Comparison of ENCODE assay signal across 8 mouse cellular contexts in the genomic region with DNA sequence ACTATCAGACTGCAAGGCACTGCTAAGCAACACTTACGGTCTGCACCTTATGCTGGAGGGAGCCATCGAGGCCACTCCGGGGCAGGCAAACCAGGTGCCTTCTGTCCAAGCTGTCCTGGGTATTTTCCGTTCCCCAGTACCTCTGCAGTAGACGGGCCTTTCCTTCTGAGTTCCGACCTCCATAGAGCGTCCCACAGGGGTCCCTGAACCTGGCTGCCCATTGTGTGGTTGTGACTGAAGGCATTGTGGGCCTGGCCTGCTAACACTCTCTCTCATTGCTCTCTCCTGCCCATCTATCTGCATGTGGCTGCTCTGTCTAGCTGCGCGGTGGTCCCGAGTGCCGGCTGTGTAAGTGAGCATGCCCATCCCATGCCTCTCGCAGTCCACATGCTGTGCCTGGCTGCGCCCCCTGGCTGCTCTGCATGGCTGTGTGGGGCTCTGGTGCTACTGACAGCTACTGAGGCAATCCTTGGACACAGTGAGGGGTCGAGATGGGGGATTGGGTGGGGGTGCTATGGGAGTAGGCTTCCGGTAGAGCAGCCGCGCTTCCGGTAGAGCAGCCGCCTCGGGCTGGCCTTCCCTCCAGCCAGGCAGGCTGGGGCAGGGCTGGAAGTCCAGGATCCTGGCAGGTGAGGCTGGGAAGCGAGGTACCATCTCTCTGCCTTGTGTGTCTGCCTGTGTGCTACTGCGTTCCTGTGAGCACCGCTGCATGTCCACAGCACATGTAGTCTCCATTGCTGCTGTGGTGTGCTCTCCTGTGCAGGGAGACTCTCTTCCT. TPM values are rescaled to one million over a fixed set of nuclear protein-coding genes. Genes with fewer than 3 reads are reported as not detected.
DNase-seq lines count a peak whose midpoint lies in the region; ATAC-seq and TF ChIP-seq lines count a peak whose summit lies in the region.
"Had no signal": no experiment of that assay in that cellular context is flagged by ENCODE, and none has a peak within 500 bp of the region (broad histone marks: within the 10 kb centered on the region; RNA-seq: fewer than 3 reads in every experiment).

No protein-coding gene starts in this region.

- H3K4me3 ChIP-seq in liver, adult 2 months (ENCODE audit: insufficient read depth, low read depth, low read length): no peak overlapping the region
- no peak overlapping the region for H3K4me3 ChIP-seq in liver, postnatal 0 days (ENCODE audit: low read depth, low read length)
- H3K4me3 ChIP-seq in embryonic facial prominence, embryonic 10.5 days: peak overlapping the region; percentile 51
- no peak overlapping the region for H3K4me3 ChIP-seq in hindbrain, embryonic 15.5 days
- no peak overlapping the region for H3K4me3 ChIP-seq in neural tube, embryonic 15.5 days (replicated peaks)

- no peak overlapping the region for H3K27ac ChIP-seq in liver, adult 2 months (replicated peaks; ENCODE audit: insufficient read depth, low read depth, low read length)
- H3K27ac ChIP-seq in liver, postnatal 0 days (ENCODE audit: low read depth): no peak overlapping the region
- no peak overlapping the region for H3K27ac ChIP-seq in embryonic facial prominence, embryonic 10.5 days (replicated peaks)
- no peak overlapping the region for H3K27ac ChIP-seq in hindbrain, embryonic 15.5 days (replicated peaks)
- H3K27ac ChIP-seq in neural tube, embryonic 15.5 days (replicated peaks): no peak overlapping the region

- no peak overlapping the region for H3K4me2 ChIP-seq in liver, postnatal 0 days (ENCODE audit: low read depth, low read length)
- peak overlapping the region; percentile 28; the same call in 1 of the 2 replicates for H3K4me2 ChIP-seq in hindbrain, embryonic 15.5 days
- H3K4me2 ChIP-seq in neural tube, embryonic 15.5 days: peak overlapping the region; percentile 35

- H3K27me3 ChIP-seq in liver, adult 2 months (ENCODE audit: control insufficient read depth, insufficient read depth, low read length): peaks cover 2% of the 10 kb centered on the region; the same call in 1 of the 2 replicates
- H3K27me3 ChIP-seq in liver, postnatal 0 days (ENCODE audit: insufficient read depth, low read length): 0 out of 2 replicates have a peak, but pooled peaks cover 3% of the 10 kb centered on the region
- peaks cover 60% of the 10 kb centered on the region for H3K27me3 ChIP-seq in embryonic facial prominence, embryonic 10.5 days (replicated peaks; ENCODE audit: low read depth, poor library complexity, severe bottlenecking)
- H3K27me3 ChIP-seq in hindbrain, embryonic 15.5 days: peaks cover 30% of the 10 kb centered on the region
- H3K27me3 ChIP-seq in neural tube, embryonic 15.5 days (replicated peaks): peaks cover 41% of the 10 kb centered on the region

- no peaks in the 10 kb centered on the region for H3K9me3 ChIP-seq in liver, postnatal 0 days (ENCODE audit: low read length)
- H3K9me3 ChIP-seq in embryonic facial prominence, embryonic 10.5 days: no peaks in the 10 kb centered on the region
- H3K9me3 ChIP-seq in hindbrain, embryonic 15.5 days: no peaks in the 10 kb centered on the region
- H3K9me3 ChIP-seq in neural tube, embryonic 15.5 days (replicated peaks): no peaks in the 10 kb centered on the region

- ATAC-seq in liver, postnatal 0 days: no peak
- ATAC-seq in hindbrain, embryonic 15.5 days (ENCODE audit: low FRiP score, low read depth): peak; percentile 55; the same call in 1 of the 2 replicates
- peak; percentile 58; the same call in 1 of the 2 replicates for ATAC-seq in neural tube, embryonic 15.5 days (ENCODE audit: low FRiP score)
- no peak for ATAC-seq in granulocyte monocyte progenitor cell, adult 5-6 weeks (replicated peaks; ENCODE audit: poor library complexity, severe bottlenecking)

- WGBS in liver, adult 2 months: 37% methylated on average over 23 of the region's 23 CpGs
- WGBS in liver, postnatal 0 days (ENCODE audit: insufficient replicate concordance): 61% methylated on average over 23 of the region's 23 CpGs
- WGBS in embryonic facial prominence, embryonic 10.5 days: 24% methylated on average over 23 of the region's 23 CpGs
- 23% methylated on average over 22 of the region's 23 CpGs for WGBS in hindbrain, embryonic 15.5 days
- WGBS in neural tube, embryonic 15.5 days: 32% methylated on average over 23 of the region's 23 CpGs

- 0 out of 2 replicates have a peak, but pooled peaks have one; percentile 12 for TF ChIP-seq CTCF in liver, adult 2 months (IDR thresholded peaks at IDR 0.05; ENCODE audit: low read depth, low read length)
- TF ChIP-seq CTCF in liver, postnatal 0 days (IDR thresholded peaks at IDR 0.05; ENCODE audit: low read depth): no peak

- no peak for TF ChIP-seq POLR2A in liver, adult 2 months (IDR thresholded peaks at IDR 0.05; ENCODE audit: extremely low read depth, insufficient read depth, low read length)

- no peaks in the 10 kb centered on the region for H3K4me1 ChIP-seq in liver, adult 2 months (ENCODE audit: control insufficient read depth, insufficient read depth, low read length)
- H3K4me1 ChIP-seq in liver, postnatal 0 days (ENCODE audit: insufficient read depth): no peaks in the 10 kb centered on the region
- H3K4me1 ChIP-seq in embryonic facial prominence, embryonic 10.5 days: peaks cover 37% of the 10 kb centered on the region
- H3K4me1 ChIP-seq in hindbrain, embryonic 15.5 days (replicated peaks): peaks cover 23% of the 10 kb centered on the region
- peaks cover 26% of the 10 kb centered on the region for H3K4me1 ChIP-seq in neural tube, embryonic 15.5 days

- DNase-seq in liver, adult 2 months (ENCODE audit: extremely low read depth, low read depth, low spot score): no peak
- DNase-seq in liver, postnatal 0 days: no peak
- DNase-seq in embryonic facial prominence, embryonic 10.5 days (ENCODE audit: low spot score): peak; percentile 67
- no peak for DNase-seq in spleen, postnatal 10 days (ENCODE audit: low spot score in 2 of 2)
- DNase-seq: lung, postnatal 10 days had no signal

- no peaks in the 10 kb centered on the region for H3K36me3 ChIP-seq in liver, adult 2 months (ENCODE audit: control insufficient read depth, insufficient read depth, low read length)
- no peaks in the 10 kb centered on the region for H3K36me3 ChIP-seq in liver, postnatal 0 days (replicated peaks; ENCODE audit: insufficient read depth, low read length)
- H3K36me3 ChIP-seq in embryonic facial prominence, embryonic 10.5 days (replicated peaks): no peaks in the 10 kb centered on the region; the same call in 1 of the 2 replicates
- no peaks in the 10 kb centered on the region for H3K36me3 ChIP-seq in hindbrain, embryonic 15.5 days
- H3K36me3 ChIP-seq in neural tube, embryonic 15.5 days: 0 out of 2 replicates have a peak, but pooled peaks cover 7% of the 10 kb centered on the region

- TF ChIP-seq EP300 in liver, postnatal 0 days (IDR thresholded peaks at IDR 0.05; ENCODE audit: low read depth): no peak

- no peaks in the 10 kb centered on the region for H3K79me2 ChIP-seq in liver, adult 2 months (ENCODE audit: control insufficient read depth, insufficient read depth, low read length)

- no peak overlapping the region for H3K9ac ChIP-seq in liver, adult 2 months (ENCODE audit: low read depth, low read length)
- H3K9ac ChIP-seq in liver, postnatal 0 days (replicated peaks): no peak overlapping the region
- H3K9ac ChIP-seq in hindbrain, embryonic 15.5 days: no peak overlapping the region
- no peak overlapping the region; the same call in 1 of the 2 replicates for H3K9ac ChIP-seq in neural tube, embryonic 15.5 days (replicated peaks)

RNA-seq across cellular contexts. Expression of a gene that starts 11.5 kb away (rescaled TPM):
- not detected in 2 replicates for total RNA-seq in liver, adult 2 months (2014; rRNA removed)
- polyA plus RNA-seq in liver, adult 2 months (2012; rRNA removed): 0.10 and 0.16 TPM in 2 replicates
- polyA plus RNA-seq in liver, postnatal 0 days (2015; fragmentation: Nextera tagmentation; extraction: Ambion mirVana): 0.09 TPM in 1 of 2 replicates, not detected in the other
- polyA plus RNA-seq in embryonic facial prominence, embryonic 10.5 days (2016; fragmentation: Nextera tagmentation; extraction: Ambion mirVana): 0.18 TPM in 1 of 2 replicates, not detected in the other
- 1.4 and 1.5 TPM in 2 replicates for polyA plus RNA-seq in hindbrain, embryonic 15.5 days (2015; fragmentation: Nextera tagmentation; extraction: Ambion mirVana)
- polyA plus RNA-seq in neural tube, embryonic 15.5 days (2015; fragmentation: Nextera tagmentation; extraction: Ambion mirVana): 0.31 and 0.95 TPM in 2 replicates
- not detected in 2 replicates for total RNA-seq in granulocyte monocyte progenitor cell, adult 5-6 weeks (2014; fragmentation: Nextera tagmentation)
- total RNA-seq in granulocyte monocyte progenitor cell, adult 5-6 weeks (2017): not detected in 2 replicates

RNA-seq across cellular contexts. Expression of a gene that starts 35.1 kb away (rescaled TPM):
- 1.4 and 1.7 TPM in 2 replicates for total RNA-seq in liver, adult 2 months (2014; rRNA removed)
- polyA plus RNA-seq in liver, adult 2 months (2012; rRNA removed): 3.6 and 4.0 TPM in 2 replicates
- 2.8 and 3.2 TPM in 2 replicates for polyA plus RNA-seq in liver, postnatal 0 days (2015; fragmentation: Nextera tagmentation; extraction: Ambion mirVana)
- 70.3 and 74.6 TPM in 2 replicates for polyA plus RNA-seq in embryonic facial prominence, embryonic 10.5 days (2016; fragmentation: Nextera tagmentation; extraction: Ambion mirVana)
- polyA plus RNA-seq in hindbrain, embryonic 15.5 days (2015; fragmentation: Nextera tagmentation; extraction: Ambion mirVana): 74.3 and 86.2 TPM in 2 replicates
- 71.9 and 86.6 TPM in 2 replicates for polyA plus RNA-seq in neural tube, embryonic 15.5 days (2015; fragmentation: Nextera tagmentation; extraction: Ambion mirVana)
- 10.2 and 16.8 TPM in 2 replicates for total RNA-seq in granulocyte monocyte progenitor cell, adult 5-6 weeks (2014; fragmentation: Nextera tagmentation)
- total RNA-seq in granulocyte monocyte progenitor cell, adult 5-6 weeks (2017): 11.1 and 18.9 TPM in 2 replicates

RNA-seq across cellular contexts. Expression of a gene that starts 57.2 kb away (rescaled TPM):
- total RNA-seq in liver, adult 2 months (2014; rRNA removed): 1.5 and 3.2 TPM in 2 replicates
- polyA plus RNA-seq in liver, adult 2 months (2012; rRNA removed): 2.7 and 3.9 TPM in 2 replicates
- polyA plus RNA-seq in liver, postnatal 0 days (2015; fragmentation: Nextera tagmentation; extraction: Ambion mirVana): 0.27 and 0.81 TPM in 2 replicates
- 1.3 and 2.4 TPM in 2 replicates for polyA plus RNA-seq in embryonic facial prominence, embryonic 10.5 days (2016; fragmentation: Nextera tagmentation; extraction: Ambion mirVana)
- polyA plus RNA-seq in hindbrain, embryonic 15.5 days (2015; fragmentation: Nextera tagmentation; extraction: Ambion mirVana): 9.6 and 11.2 TPM in 2 replicates
- polyA plus RNA-seq in neural tube, embryonic 15.5 days (2015; fragmentation: Nextera tagmentation; extraction: Ambion mirVana): 8.9 and 9.5 TPM in 2 replicates
- total RNA-seq in granulocyte monocyte progenitor cell, adult 5-6 weeks (2014; fragmentation: Nextera tagmentation): 0.34 and 0.58 TPM in 2 replicates
- total RNA-seq in granulocyte monocyte progenitor cell, adult 5-6 weeks (2017): 0.26 and 0.47 TPM in 2 replicates

Comparison
In these comparisons a context has a peak if more than half of its experiments do, and no peak if none do; other contexts are left out.
1. ATAC-seq: peak in hindbrain, embryonic 15.5 days (single experiment) and neural tube, embryonic 15.5 days (single experiment); none in liver, postnatal 0 days (single experiment) and granulocyte monocyte progenitor cell, adult 5-6 weeks (single experiment).
2. RNA of a gene that starts 35.1 kb away (polyA plus RNA-seq): 71.9 to 86.6 TPM in neural tube, embryonic 15.5 days, 74.3 to 86.2 TPM in hindbrain, embryonic 15.5 days and 70.3 to 74.6 TPM in embryonic facial prominence, embryonic 10.5 days; 3.6 to 4.0 TPM in liver, adult 2 months and 2.8 to 3.2 TPM in liver, postnatal 0 days; every median in the first group is over 10 times any median in the second.